Mouse (Mus musculus) large intestine, adult 2 months (tissue): Measurements from ENCODE around the gene Maf. TPM values are rescaled to one million over a fixed set of nuclear protein-coding genes. Genes with fewer than 3 reads are reported as not detected.

Source experiments
- DNase-seq: peaks from one replicate; pipeline ENCODE4 v3.0.0-alpha.2; 2012; ENCODE audit warnings: low read depth, low spot score
- WGBS: fragments of 180-500 bp; shearing (Covaris S2); methylation state at CpG from one replicate; pipeline ENCODE4 v1.1.7; 2018; 5-methylcytosine and 5-hydroxymethylcytosine counted together
- polyA plus RNA-seq: library from polyadenylated mRNA; depleted of rRNA; stranded (reverse); fragments of >200 nt; gene quantifications from 2 replicates; pipeline ENCODE4 v1.2.3, GENCODE M21; 2012

The Maf gene
- polyA plus RNA-seq, 1 experiment, result 18.9 TPM

DNA sequence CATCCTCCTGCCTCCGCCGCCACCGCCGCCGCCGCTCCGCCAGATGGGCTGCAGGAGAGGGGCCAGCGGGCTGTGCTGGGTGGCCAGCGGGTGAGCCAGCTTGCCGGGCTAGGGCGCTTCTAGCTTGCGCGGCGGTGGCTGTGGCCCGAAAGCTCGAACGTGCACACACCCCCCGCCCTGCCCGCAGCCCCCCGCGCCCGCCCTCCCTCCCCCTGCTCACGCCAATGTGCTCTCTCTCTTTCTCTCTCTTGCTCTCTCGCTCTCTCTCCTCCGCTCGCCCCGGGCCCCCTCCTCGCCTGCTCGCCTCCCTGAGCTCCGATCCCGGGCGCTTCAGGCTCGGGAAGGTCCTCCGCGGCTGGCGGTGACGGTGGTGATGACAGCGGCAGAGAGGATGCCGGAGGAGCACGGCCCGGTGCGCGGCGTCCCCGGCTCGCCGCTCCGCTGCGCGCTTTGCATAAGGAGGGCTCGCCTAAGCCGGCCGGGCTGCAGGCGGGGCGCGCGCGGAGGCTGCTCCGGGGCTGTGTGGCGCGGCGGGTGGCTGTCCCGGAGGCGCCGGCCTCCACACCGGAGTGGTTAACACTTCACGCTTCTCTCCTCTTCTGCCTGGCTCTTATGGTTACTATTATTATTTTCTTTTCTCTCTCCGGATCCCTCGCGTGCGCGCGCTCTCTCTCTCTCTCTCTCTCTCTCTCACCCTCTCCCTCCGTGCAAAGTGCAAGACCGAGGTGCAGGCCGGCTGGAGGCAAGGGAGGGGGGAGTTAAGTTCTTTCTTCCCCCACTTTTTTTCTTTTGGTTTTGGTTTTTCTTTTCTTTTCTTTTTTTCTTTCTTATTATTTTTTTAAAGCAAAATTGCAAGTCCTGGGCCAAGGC lies 498 bp downstream of the Maf start:
- peak; percentile 14 for DNase-seq
- WGBS, result under 1% methylated on average over 65 of the region's 76 CpGs

DNA sequence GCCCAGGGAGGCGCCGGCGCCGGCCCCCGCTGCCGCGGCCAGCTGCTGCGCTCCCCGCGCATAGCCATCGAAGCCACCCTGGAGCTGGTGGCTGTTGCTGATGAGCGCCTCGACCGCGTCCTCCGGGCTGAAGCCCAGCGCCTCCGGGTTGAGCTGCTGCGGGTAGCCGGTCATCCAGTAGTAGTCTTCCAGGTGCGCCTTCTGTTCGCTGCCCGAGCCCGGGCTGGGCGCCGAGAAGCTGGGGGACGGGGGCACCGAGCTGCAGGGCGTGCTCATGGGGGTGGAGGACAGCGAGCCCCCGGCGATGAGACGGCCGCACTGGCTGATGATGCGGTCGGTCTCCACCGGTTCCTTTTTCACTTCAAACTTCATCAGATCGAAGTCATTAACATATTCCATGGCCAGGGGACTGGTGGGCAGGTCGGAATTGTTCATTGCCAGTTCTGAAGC lies 1.2 kb downstream of the Maf start:
- WGBS, result under 1% methylated on average over 39 of the region's 39 CpGs
- DNase-seq, result no peak

DNA sequence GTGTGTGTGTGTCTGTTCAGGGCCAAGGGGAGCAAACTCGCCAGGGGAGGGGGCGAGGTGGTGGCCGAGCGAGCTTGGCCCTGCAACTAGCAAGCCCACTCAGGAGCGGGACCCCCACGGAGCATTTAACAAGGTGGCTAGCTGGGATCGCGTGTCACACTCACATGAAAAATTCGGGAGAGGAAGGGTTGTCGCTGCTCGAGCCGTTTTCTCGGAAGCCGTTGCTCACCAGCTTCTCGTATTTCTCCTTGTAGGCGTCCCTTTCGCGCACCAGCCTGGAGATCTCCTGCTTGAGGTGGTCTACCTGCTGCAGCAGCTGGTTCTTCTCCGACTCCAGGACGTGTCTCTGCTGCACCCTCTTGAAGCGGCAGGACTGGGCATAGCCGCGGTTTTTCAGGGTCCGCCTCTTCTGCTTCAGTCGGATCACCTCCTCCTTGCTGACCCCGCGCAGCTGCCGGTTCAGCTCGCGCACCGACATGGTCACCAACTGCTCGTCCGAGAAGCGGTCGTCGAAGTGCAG lies 1.9 kb downstream of the Maf start:
- 3% methylated on average over 36 of the region's 36 CpGs for WGBS
- DNase-seq, result no peak

DNA sequence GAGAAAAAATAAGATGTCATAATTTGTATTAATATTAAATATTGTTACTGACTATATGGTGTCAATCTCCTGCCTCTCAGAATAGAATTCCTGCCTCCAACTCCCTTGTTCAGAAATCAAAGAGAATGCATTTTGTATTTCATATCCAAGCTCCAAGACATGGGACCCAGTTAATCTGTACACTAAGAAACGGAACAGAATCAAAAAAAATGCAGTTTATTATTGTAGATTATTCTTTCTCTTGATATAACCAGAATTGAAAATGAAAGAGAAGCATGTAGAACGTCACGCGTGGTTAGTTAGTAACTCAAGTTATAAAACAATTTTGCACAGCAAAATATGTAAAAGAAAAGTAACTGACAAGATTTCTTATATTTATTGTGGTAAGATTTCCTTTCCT lies 4.5 kb downstream of the Maf start:
- DNase-seq, result no peak
- WGBS, result 51% methylated on average over 4 of the region's 4 CpGs

DNA sequence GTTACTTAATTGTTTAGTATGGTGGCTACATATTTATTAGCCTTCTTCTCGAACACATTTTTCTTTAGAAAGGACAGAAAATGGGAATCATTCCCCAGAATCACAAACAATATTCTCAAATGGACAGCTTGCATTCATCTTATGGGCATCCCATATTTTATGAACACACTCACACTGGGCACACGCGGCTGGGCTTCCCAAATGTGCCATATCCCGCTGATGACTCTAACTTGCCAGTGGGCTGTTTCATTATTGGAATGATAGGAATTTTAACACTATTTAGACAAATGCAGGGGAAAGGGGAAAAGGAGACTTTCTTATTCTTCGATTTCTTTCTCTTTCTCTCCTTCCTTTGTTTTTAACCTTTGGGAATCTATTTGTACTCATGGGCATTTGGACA lies 6.6 kb downstream of the Maf start:
- WGBS, result 73% methylated on average over 5 of the region's 5 CpGs
- no peak for DNase-seq

DNA sequence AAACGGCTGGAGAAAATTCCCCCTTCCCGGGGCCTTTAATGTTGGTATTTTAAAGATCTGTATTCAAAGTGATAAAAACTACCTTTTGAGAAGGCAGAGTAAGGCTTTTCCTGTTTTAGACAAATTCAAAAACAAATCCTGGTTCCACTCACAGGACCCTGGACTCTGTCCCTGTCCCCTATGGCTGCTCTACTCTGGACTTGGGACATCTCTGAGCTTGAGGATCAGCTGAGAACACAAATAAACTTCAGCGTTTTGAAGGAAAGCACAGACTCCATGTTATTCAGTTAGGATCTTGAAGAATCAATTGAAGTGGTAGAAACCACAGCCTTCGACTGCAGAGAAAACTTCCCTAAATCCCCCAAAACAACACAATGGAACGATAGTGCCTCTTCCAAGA lies 8.4 kb downstream of the Maf start:
- DNase-seq, result no peak
- WGBS, result 53% methylated on average over 5 of the region's 5 CpGs

DNA sequence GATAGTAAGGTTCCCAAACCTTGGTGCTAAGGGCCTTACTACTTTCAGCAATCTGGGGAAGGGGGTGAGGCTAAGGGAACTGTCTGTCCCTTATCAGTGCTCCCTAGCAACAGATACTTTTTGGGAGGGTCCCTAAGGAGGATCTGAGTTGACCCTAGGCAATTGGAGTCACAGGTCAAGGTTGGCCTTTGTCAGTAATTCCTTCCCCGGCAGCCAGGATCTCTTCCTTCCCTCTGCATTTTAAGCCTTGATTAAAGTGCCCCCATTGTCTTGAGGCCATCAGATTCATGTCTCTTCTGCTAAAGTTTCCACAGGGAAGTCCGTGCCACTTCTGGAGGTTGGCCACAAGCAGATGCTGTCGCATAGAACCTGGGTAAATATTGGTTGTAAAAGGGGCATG lies 10.2 kb downstream of the Maf start:
- 41% methylated on average over 3 of the region's 3 CpGs for WGBS

DNA sequence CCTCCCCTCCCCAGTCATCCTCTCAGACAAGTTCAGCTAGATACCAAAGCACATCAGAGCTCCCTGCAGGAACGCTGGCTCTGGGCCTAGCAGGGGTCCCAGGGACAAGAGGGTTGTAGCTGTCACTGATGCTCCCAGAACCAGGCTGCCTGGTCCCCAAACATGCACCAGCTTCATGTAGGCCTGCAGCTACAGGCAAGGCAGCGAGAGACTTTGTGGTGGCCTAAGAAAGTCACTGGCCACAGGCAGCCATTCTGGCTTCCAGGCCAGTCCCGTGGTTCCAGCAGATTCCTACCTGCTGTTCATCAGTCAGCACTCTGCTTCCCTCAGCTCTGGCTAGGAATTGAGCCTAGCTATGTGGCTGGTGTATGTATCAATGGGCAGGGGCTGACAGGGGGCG lies 10.9 kb downstream of the Maf start:
- WGBS, result 91% methylated on average over 4 of the region's 4 CpGs
- DNase-seq, result no peak

More for the DNA sequence above, 10.2 kb downstream of the Maf start:
- DNase-seq, result no peak

DNA sequence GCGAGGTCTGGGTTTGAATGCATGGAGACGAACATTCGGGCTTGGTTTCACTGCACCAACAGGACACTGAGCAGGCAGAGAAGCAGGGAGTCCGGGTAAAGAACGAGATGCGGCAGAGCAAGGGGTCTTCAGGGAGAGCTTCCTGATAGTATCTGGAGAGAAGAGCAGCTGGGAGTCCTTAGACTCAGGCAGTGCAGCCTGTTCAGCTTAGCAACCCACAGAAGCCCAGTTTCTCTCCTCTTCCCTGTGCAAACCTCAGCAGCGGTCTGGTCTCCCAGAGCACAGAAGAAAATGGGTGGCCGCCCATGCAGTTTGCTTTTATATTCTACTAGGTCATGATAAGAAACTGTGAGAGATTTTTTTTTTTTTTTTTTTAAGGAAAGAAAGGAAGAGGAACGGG lies 20.2 kb downstream of the Maf start:
- 75% methylated on average over 9 of the region's 9 CpGs for WGBS
- DNase-seq, result no peak

DNA sequence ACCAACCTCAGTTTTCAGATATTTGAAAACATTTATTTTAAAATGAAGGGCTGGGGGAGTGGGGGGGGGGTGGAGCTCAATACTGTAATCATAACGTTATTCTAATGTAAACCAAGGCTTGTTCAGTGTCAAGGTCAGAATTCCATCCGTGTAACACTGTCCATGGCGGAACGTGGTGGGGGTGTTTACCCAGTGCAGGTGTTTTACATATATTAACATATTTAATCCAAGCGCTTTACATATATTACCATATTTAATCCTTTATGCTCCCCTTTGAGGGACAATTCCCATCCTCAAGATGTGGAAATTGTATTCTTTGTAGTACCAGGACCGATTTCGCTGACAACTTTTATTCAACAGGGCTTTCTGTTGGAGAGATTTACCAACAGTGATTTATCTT lies 24.3 kb downstream of the Maf start:
- no peak for DNase-seq
- 63% methylated on average over 7 of the region's 7 CpGs for whole genome bisulfite sequencing

DNA sequence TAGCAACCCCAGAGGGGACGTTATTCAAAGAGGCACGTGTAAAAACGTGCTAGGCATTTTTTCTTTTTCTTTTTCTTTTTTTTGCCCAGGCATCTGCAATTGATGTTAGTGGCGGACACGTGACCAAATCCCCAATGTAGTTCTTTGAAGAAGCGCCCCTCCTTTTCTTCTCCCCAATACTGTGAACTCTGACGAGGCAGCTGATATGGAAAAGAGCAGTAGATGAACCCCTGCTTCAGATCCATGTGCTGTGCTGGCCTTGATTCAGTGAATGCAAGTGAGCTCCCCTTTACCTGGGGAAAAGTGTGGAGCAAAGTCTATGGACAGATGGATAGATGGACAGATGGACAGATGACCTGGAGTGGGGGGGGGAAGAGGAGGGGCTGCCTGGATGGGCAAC lies 28.1 kb downstream of the Maf start:
- DNase-seq, result no peak
- 76% methylated on average over 7 of the region's 7 CpGs for WGBS

DNA sequence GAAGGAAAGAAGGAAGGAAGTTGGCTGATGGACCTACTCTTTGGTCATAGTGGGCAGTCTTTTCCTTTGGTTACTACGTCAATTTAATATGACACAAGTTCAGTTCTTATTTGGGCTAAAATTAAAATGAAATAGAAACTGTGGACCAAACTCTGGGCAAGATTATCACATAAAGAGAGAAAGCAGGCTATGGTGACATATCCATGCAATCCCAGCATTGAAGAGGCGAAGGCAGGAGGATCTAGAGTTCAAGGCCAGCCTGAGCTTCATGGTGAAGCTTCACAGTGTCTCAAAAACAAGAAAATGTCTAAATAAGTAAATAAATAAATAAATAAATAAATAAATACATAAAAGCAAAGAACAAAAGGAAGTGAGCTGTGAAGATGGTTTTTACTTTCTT lies 42.7 kb downstream of the Maf start:
- DNase-seq, result no peak
- WGBS, result 91% methylated on average over 2 of the region's 2 CpGs

DNA sequence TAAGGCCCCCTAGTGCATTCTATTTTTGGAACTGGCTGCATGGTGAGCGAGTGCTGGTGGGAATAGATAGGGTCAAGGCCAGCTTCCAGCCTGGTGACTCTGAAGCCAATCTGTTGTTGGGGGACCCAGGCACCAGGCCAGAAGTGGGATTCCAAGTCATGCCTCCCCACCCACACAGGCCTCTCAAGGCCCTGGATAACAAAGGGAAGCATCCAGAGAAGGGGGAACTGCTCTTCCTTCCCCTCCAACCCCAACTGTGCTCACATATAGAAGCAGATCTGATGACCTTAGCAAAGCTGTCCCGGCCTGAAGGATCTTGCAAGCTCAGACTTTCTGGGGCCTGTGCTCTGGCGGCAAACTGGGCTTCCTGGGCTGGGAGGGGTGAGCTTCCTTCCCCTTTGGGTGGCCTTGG lies 57.5 kb downstream of the Maf start:
- DNase-seq, result no peak
- WGBS, result 75% methylated on average over 3 of the region's 3 CpGs

DNA sequence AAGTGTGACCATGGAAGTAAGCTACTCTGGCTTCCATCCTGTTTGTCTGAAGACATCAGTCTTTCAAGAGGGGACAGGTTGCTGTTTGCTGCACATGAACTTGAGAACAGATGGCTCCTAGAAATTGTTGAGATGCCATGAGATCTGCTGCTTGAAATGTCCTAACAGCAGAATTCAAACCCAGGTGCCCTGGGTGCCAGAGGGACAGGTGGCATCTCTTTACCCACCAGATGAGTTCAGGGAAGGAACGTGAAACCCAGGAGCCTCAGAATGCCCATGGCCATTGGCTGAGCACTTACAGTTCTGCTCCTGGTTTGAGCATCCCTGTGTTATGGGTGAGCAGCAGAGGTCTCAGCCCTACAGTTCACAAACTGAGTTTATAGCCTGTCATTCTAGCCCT lies 62.5 kb downstream of the Maf start:
- no peak for DNase-seq
- 79% methylated on average over 1 of the region's 1 CpGs for WGBS

DNA sequence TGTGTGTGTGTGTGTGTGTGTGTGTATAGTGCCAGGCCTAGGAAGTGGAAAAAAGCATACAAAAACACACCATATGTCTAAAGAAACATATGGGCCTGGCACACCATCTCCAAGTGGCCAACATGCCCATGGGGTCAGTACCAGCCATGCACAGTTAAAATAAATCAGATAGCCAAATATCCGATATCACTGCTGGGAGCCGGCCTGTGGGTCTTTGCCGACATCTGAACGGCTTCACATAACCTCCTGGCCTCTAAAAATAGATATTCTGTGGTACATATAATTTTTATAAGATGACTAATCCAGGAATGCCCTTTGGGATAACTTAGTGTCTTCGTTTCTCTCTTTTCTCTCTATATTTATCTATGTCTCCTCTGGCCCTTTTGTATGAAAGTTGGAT lies 65.7 kb downstream of the Maf start:
- 80% methylated on average over 5 of the region's 5 CpGs for WGBS
- no peak for DNase-seq

DNA sequence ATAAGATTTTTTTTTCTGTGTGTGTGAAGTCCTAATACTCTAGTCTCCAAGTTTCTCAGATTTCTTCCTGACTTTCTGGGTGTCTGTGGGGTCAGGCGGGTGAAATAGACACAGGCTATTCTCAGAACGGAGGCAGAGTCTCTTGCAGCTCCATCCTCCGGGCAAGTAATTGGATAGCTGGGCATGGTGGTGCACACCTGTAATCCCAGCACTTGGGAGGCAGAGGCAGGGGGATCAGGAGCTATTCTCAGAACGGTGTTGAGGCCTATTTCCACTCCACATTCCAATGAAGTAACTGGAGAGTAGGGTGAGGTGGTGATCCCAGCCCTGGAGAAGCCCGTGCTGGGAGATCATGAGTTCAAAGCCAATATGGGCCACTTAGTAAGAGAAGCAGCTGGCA lies 67.6 kb downstream of the Maf start:
- no peak for DNase-seq
- 75% methylated on average over 5 of the region's 5 CpGs for WGBS

DNA sequence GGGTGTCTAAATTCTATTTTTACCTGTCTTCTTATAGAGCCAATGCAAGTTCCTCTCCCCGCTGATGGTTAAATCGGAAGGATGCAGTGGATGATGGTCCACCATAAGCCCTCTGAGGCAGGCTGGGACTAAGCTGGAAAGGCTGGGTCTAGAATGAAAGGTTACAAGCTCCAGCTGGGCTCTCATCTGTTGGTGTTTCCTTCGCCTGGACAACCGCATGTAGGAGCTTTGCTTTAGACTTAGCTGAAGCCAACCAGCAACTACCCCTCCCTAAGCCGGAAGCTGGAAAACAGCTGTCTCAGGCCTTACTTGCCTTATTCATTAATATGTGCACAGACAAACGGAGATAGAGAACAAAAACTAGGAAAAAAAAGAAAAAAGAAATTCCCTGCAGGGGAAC lies 70.8 kb downstream of the Maf start:
- 77% methylated on average over 6 of the region's 6 CpGs for WGBS
- DNase-seq, result no peak
